Mouse (Mus musculus) CD4-positive, CD25-positive, alpha-beta regulatory T cell (primary cell): ENCODE data around the gene Cln6. TPM values are rescaled to one million over a fixed set of nuclear protein-coding genes. Genes with fewer than 3 reads are reported as not detected.

Experiments used
- polyA plus RNA-seq: library from polyadenylated mRNA; unstranded; fragments of 100-300 nt; shearing (Covaris generic); gene quantifications from one replicate; pipeline ENCODE4 v1.2.1, GENCODE M21; 2017

Cln6 gene
- polyA plus RNA-seq: 10.5 TPM

DNA sequence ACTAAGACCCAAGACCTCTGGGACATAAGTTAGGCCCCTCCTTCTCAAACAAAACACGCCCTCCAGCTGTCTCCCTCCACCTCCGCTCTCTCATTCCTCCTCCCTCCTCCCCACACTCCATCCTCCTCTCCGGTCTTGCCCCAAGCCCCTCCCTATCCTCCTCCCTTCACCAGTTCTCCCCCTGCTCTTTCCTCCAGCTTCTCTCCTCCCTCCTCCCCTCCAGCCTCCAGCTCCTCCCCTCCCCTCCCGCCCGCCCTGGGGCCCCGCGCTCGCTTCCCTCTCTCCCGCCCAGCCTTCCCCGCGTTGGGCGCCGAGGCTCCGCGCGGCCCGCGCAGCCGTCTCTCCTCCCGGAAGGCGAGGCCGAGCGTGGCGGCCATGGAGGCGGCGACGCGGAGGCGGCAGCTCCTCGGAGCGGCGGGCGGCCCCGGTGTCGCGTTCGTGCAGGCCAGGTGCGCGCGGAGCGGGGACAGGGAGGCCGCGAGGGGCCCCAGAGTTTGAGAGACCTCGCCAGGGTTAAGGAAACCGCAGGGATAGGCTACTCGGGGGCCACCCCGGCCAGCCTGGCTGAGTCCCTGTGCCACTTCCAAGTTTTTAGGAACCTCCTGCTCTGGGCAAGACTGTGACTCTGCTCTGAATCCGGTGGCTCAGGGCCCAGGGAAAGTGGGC is at the start of gene Cln6:
Gene Cln6 (plus strand): TSS at position 280 of the 666 bp plus-strand sequence.

DNA sequence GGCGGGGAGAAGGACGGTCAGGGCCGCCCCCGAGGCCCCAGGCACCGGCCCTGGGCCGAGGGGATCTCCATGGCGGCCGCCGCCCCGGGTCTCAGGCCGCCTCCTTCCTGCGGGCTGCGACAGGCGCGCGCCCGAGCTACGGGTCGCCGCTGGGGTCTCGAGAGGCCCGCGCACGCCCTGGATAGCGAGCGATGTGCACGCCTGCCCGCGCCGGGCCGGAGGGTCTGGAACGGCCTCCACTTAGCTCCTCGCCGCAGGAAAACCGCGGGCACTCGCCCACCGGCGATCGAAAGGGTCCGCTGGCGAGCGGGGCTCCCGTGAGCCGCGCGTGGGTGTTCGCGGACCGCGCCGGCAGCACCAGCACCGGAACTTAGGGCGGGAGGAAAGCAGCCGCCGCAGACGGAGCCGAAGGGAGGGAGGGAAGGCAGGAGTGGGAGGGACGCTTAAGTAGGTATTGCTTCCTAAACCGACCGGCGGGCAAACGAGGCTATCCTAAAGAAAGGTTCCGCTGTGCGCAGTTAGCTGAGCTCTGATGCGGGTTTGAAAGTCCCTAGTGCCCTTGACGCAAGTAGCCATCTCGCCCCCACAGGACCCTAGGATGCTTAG is 27.0 kb upstream of the Cln6 start, which contains the start of gene Fem1b:
Gene Fem1b (minus strand): TSS at position 419 of the 606 bp plus-strand sequence.

DNA sequence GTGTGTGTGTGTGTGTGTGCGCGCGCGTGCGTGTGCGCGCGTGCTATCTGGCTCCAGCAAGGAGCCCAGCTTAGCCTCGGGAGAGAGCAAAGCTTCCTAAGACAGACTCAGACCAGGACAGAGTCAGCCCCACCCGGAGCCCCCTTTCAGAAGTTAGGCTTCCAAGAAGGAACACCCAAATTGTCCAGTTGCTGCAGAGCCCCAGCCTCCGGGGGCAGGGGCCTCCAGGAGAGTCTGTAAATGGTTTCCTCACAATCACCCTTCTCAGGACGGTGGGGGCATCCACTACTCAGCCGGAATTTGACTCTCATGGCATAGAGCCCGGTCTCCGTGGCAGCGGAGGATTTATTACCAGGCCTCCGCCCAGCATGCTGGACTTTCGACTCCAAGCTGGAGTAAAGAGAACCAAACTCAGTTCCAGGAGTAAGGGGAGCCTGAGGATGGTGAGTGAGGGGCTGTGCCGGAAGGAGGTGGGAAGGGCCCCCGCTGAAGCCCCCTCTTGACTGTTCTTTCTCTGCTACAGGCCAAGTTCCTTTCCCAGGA is 19.2 kb downstream of the Cln6 start, which contains the start of gene Calml4:
Gene Calml4 (plus strand): TSS at position 362 of the 543 bp plus-strand sequence.

Other genes with a start within 250 kb of the Cln6 start
- 0.07 TPM for gene Itga11, start 161.0 kb upstream of the Cln6 start, polyA plus RNA-seq
- gene Fem1b, start 26.9 kb upstream of the Cln6 start, polyA plus RNA-seq: 14.3 TPM
- 0.74 TPM for gene Calml4, start 19.3 kb downstream of the Cln6 start, polyA plus RNA-seq
- 108 TPM for gene Pias1, start 149.1 kb downstream of the Cln6 start, polyA plus RNA-seq